Mouse (Mus musculus) brain, embryonic 18.5 days (tissue): ENCODE measurements around the gene Ccdc124.
"Not testable (repeated sequence)": the region's sequence is repeated elsewhere in the genome, so short reads cannot be mapped to it uniquely, and the experiment has no call there.

Experiments used
- DNase-seq: peaks from one replicate; pipeline ENCODE4 v3.0.0-alpha.2; 2012; ENCODE audit warnings: low read depth, low spot score

Ccdc124 gene

GRCm38 (mm10) chr8:70895571-70896259 is 22.0 kb upstream of the Ccdc124 start:
- DNase-seq: not testable (repeated sequence)

- DNase-seq: no peak
Measured at GRCm38 (mm10) chr8:70894771-70895545, 21.2 kb upstream of the Ccdc124 start.

- DNase-seq: no peak
Measured at GRCm38 (mm10) chr8:70894385-70894720, 20.6 kb upstream of the Ccdc124 start.

- no peak for DNase-seq
Measured at GRCm38 (mm10) chr8:70893656-70894384, 20.1 kb upstream of the Ccdc124 start.

- DNase-seq: no peak
Measured at GRCm38 (mm10) chr8:70892896-70893655, 19.3 kb upstream of the Ccdc124 start.

- no peak for DNase-seq
Measured at GRCm38 (mm10) chr8:70892022-70892895, 18.5 kb upstream of the Ccdc124 start, which contains the start of gene Slc5a5. Slc5a5 (minus strand) TSS chr8:70892757.

GRCm38 (mm10) chr8:70891356-70891755 is 17.6 kb upstream of the Ccdc124 start:
- DNase-seq: no peak

- DNase-seq: no peak
Measured at GRCm38 (mm10) chr8:70890656-70891055, 16.9 kb upstream of the Ccdc124 start.

- DNase-seq: no peak
Measured at GRCm38 (mm10) chr8:70887669-70888068, 13.9 kb upstream of the Ccdc124 start.

- DNase-seq: no peak
Measured at GRCm38 (mm10) chr8:70885612-70886011, 11.9 kb upstream of the Ccdc124 start.

- no peak for DNase-seq
Measured at GRCm38 (mm10) chr8:70884683-70885082, 10.9 kb upstream of the Ccdc124 start.

- DNase-seq: no peak
Measured at GRCm38 (mm10) chr8:70884186-70884585, 10.5 kb upstream of the Ccdc124 start.

GRCm38 (mm10) chr8:70880546-70880945 is 6.8 kb upstream of the Ccdc124 start:
- DNase-seq: no peak

- DNase-seq: no peak
Measured at GRCm38 (mm10) chr8:70880126-70880525, 6.4 kb upstream of the Ccdc124 start.

- DNase-seq: no peak
Measured at GRCm38 (mm10) chr8:70879500-70879899, 5.8 kb upstream of the Ccdc124 start.

- DNase-seq: no peak
Measured at GRCm38 (mm10) chr8:70878178-70878577, 4.4 kb upstream of the Ccdc124 start.

- no peak for DNase-seq
Measured at GRCm38 (mm10) chr8:70876382-70876781, 2.6 kb upstream of the Ccdc124 start.

GRCm38 (mm10) chr8:70874441-70874840 is 706 bp upstream of the Ccdc124 start:
- no peak for DNase-seq

GRCm38 (mm10) chr8:70872643-70873363 is 932 bp downstream of the Ccdc124 start:
- DNase-seq: no peak

- DNase-seq: no peak
Measured at GRCm38 (mm10) chr8:70871195-70871807, 2.4 kb downstream of the Ccdc124 start.
